Mouse (Mus musculus) cerebellum, postnatal 25 days (tissue): ENCODE measurements around the gene Msto1.
"Not testable (repeated sequence)": the region's sequence is repeated elsewhere in the genome, so short reads cannot be mapped to it uniquely, and the experiment has no call there.

Source experiments
- DNase-seq, 2 experiments: peaks; one replicate each; pipeline ENCODE4 v3.0.0; 2021; ENCODE audit warnings: mixed read lengths in 2 of 2

The Msto1 gene

GRCm38 (mm10) chr3:88904803-88905202 is 9.0 kb downstream of the Msto1 start:
- no peak for DNase-seq

DNA sequence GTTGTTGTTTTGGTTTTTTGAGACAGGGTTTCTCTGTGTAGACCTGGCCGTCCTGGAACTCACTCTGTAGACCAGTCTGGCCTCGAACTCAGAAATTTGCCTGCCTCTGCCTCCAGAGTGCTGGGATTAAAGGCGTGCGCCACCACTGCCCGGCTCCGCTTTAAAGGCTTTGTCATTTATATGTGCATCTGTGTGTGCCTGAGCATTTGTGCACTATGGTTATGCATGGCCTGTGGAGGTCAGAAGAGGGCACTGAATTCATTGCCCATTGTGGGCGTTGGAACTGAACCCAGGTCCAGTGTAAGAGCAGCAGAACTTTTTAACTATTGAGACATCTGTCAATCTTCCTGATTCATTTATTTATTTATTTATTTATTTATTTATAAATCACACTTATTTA is 20.8 kb downstream of the Msto1 start:
- DNase-seq, result not testable (repeated sequence)

- not testable (repeated sequence) for DNase-seq
Measured at GRCm38 (mm10) chr3:88882536-88882935, 31.3 kb downstream of the Msto1 start.

DNA sequence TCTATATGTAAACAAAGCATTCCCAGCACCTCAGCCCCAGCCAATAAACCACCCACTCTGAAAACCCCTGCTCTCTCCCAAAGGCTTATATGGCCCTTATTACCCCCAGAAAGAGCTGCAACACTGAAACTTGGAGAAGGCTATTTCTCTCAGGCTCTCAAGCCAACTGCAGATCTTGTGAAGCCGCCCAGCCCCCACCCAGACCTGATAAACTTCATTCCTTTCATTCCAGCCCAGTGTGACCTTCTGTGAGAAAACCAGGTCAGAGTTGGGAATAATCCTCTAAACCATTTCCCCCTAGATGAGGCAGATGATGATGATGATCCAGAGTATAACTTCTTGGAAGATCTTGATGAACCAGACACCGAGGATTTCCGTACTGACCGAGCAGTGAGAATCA is 45.4 kb downstream of the Msto1 start:
- DNase-seq, result not testable (repeated sequence)

GRCm38 (mm10) chr3:88867177-88867576 is 46.6 kb downstream of the Msto1 start:
- not testable (repeated sequence) for DNase-seq

GRCm38 (mm10) chr3:88866735-88867134 is 47.1 kb downstream of the Msto1 start:
- not testable (repeated sequence) for DNase-seq

GRCm38 (mm10) chr3:88862129-88862528 is 51.7 kb downstream of the Msto1 start:
- no peak for DNase-seq

GRCm38 (mm10) chr3:88855837-88856236 is 58.0 kb downstream of the Msto1 start:
- DNase-seq, result no peak
